In genomic region chr17:12250581-12250980, GRCm38 (mm10) we compare ENCODE assay signal across 24 mouse cellular contexts.
DNase-seq lines count a peak whose midpoint lies in the region; ATAC-seq and TF ChIP-seq lines count a peak whose summit lies in the region.
"Had no signal": no experiment of that assay in that cellular context is flagged by ENCODE, and none has a peak within 500 bp of the region (broad histone marks: within the 10 kb centered on the region; RNA-seq: fewer than 3 reads in every experiment).

No protein-coding gene starts in this region.

- no peaks in the 10 kb centered on the region for H3K79me2 ChIP-seq in MEL (ENCODE audit: control insufficient read depth, insufficient read depth, low read length, poor library complexity)

- H3K9ac ChIP-seq in heart, embryonic 11.5 days (ENCODE audit: low read depth, low read length) = no peak overlapping the region
- H3K9ac ChIP-seq in midbrain, embryonic 11.5 days (ENCODE audit: low read length) = no peak overlapping the region
- H3K9ac ChIP-seq in midbrain, embryonic 13.5 days (replicated peaks) = no peak overlapping the region
- peak overlapping the region; percentile 6; the same call in 1 of the 2 replicates for H3K9ac ChIP-seq in MEL (ENCODE audit: control insufficient read depth, low read depth, low read length, poor library complexity, severe bottlenecking)

- no peak overlapping the region for H3K27ac ChIP-seq in heart, embryonic 11.5 days (ENCODE audit: low read depth, low read length)
- H3K27ac ChIP-seq in midbrain, embryonic 11.5 days (ENCODE audit: low read depth, low read length) = no peak overlapping the region
- H3K27ac ChIP-seq in midbrain, embryonic 13.5 days = no peak overlapping the region
- H3K27ac ChIP-seq in MEL (ENCODE audit: control insufficient read depth, low read depth, low read length) = peak overlapping the region; percentile 53

- H3K27me3 ChIP-seq in heart, embryonic 11.5 days (ENCODE audit: control insufficient read depth, insufficient read depth, low read length) = no peaks in the 10 kb centered on the region
- H3K27me3 ChIP-seq in midbrain, embryonic 11.5 days (ENCODE audit: control insufficient read depth, insufficient read depth, low read length) = no peaks in the 10 kb centered on the region
- H3K27me3 ChIP-seq in midbrain, embryonic 13.5 days = no peaks in the 10 kb centered on the region
- H3K27me3 ChIP-seq in MEL (ENCODE audit: control insufficient read depth in 1 of 2, insufficient read depth in 2 of 2, low read length in 2 of 2) = no peaks in the 10 kb centered on the region
- H3K27me3 ChIP-seq: CH12.LX, Patski had no signal

- no peak for TF ChIP-seq RAD21 in MEL (IDR thresholded peaks at IDR 0.05; ENCODE audit: low read depth, low read length)

- H3K4me2 ChIP-seq in heart, embryonic 11.5 days = no peak overlapping the region
- H3K4me2 ChIP-seq in midbrain, embryonic 11.5 days = no peak overlapping the region
- no peak overlapping the region for H3K4me2 ChIP-seq in midbrain, embryonic 13.5 days (replicated peaks)

- H3K36me3 ChIP-seq in heart, embryonic 11.5 days (ENCODE audit: control insufficient read depth, insufficient read depth, low read length) = peaks cover 53% of the 10 kb centered on the region
- H3K36me3 ChIP-seq in midbrain, embryonic 11.5 days (ENCODE audit: control insufficient read depth, insufficient read depth, low read length) = peaks cover 36% of the 10 kb centered on the region
- peaks cover 87% of the 10 kb centered on the region for H3K36me3 ChIP-seq in midbrain, embryonic 13.5 days
- H3K36me3 ChIP-seq in MEL (ENCODE audit: control insufficient read depth in 1 of 2, insufficient read depth in 2 of 2, low read length in 2 of 2) = no peaks in the 10 kb centered on the region

- no peak for TF ChIP-seq POLR2A in MEL (IDR thresholded peaks at IDR 0.05; ENCODE audit: control insufficient read depth in 1 of 2, insufficient read depth in 1 of 2, low read depth in 1 of 2, low read length in 2 of 2, poor library complexity in 1 of 2)

- no peaks in the 10 kb centered on the region; the same call in 1 of the 2 replicates for H3K9me3 ChIP-seq in heart, embryonic 11.5 days (replicated peaks; ENCODE audit: control insufficient read depth, low read length)
- peaks cover 3% of the 10 kb centered on the region; the same call in 1 of the 2 replicates for H3K9me3 ChIP-seq in midbrain, embryonic 11.5 days (ENCODE audit: control insufficient read depth, low read length)
- H3K9me3 ChIP-seq in midbrain, embryonic 13.5 days = peaks cover 3% of the 10 kb centered on the region; the same call in 1 of the 2 replicates
- H3K9me3 ChIP-seq in MEL (replicated peaks; ENCODE audit: insufficient read depth, low read length) = no peaks in the 10 kb centered on the region

- no peak overlapping the region for H3K4me3 ChIP-seq in heart, embryonic 11.5 days (ENCODE audit: low read depth, low read length)
- H3K4me3 ChIP-seq in midbrain, embryonic 11.5 days (ENCODE audit: low read depth, low read length) = no peak overlapping the region
- no peak overlapping the region for H3K4me3 ChIP-seq in midbrain, embryonic 13.5 days (replicated peaks)
- peak overlapping the region; percentile 15 to 32; a peak in 3 of 4 replicates for H3K4me3 ChIP-seq in MEL (ENCODE audit: control insufficient read depth in 1 of 2, insufficient read depth in 1 of 2, low read depth in 2 of 2, low read length in 2 of 2)

- no peak for TF ChIP-seq EP300 in MEL (IDR thresholded peaks at IDR 0.05; ENCODE audit: low read depth in 1 of 2, low read length in 2 of 2)

- H3K4me1 ChIP-seq in heart, embryonic 11.5 days (ENCODE audit: control insufficient read depth, insufficient read depth, low read length) = no peaks in the 10 kb centered on the region
- H3K4me1 ChIP-seq in midbrain, embryonic 11.5 days (ENCODE audit: control insufficient read depth, insufficient read depth, low read length) = no peaks in the 10 kb centered on the region
- no peaks in the 10 kb centered on the region for H3K4me1 ChIP-seq in midbrain, embryonic 13.5 days (replicated peaks)
- H3K4me1 ChIP-seq in MEL (ENCODE audit: control insufficient read depth in 1 of 2, insufficient read depth in 2 of 2, low read length in 2 of 2) = peaks cover 0 to 5% of the 10 kb centered on the region in 2 experiments; a peak in 2 of 4 replicates

- TF ChIP-seq CTCF in MEL (IDR thresholded peaks at IDR 0.05 in 2 of 3, conservative IDR thresholded peaks at IDR 0.05 in 1 of 3; ENCODE audit: control insufficient read depth in 1 of 3, insufficient read depth in 1 of 3, low read depth in 2 of 3, low read length in 3 of 3, poor library complexity in 1 of 3, severe bottlenecking in 1 of 3) = no peak

- WGBS in heart, embryonic 11.5 days (ENCODE audit: insufficient replicate concordance) = 92% methylated on average over 9 of the region's 9 CpGs
- WGBS in midbrain, embryonic 11.5 days = 97% methylated on average over 9 of the region's 9 CpGs
- 99% methylated on average over 9 of the region's 9 CpGs for WGBS in midbrain, embryonic 13.5 days

- DNase-seq in heart, adult 11 months = peak; percentile 74
- peak; percentile 39 for DNase-seq in midbrain, embryonic 11.5 days (ENCODE audit: low spot score, missing footprints)
- peak; percentile 50 for DNase-seq in MEL (ENCODE audit: low read depth, low spot score)
- DNase-seq in MEL-GATA-1-ER (ENCODE audit: extremely low read depth, low read depth) = peak; percentile 6
- DNase-seq in T-cell, adult 2 months (ENCODE audit: low spot score) = no peak
- no peak for DNase-seq in adipocyte (ENCODE audit: low spot score)
- DNase-seq: adrenal gland, adult 2 months; adrenal gland, adult 8-10 months; adrenal gland, postnatal 10 days; adrenal gland, postnatal 25 days; adrenal gland, postnatal 36 days; B cell, adult 2 months; cerebellum, adult 11 months; cerebellum, adult 11-12 months; cerebellum, adult 18-20 months; cerebellum, adult 2 months; cerebellum, adult 8-10 months; cerebellum, adult 9-10 months had no signal

- ATAC-seq in heart, embryonic 11.5 days (replicated peaks; ENCODE audit: insufficient number of reproducible peaks, low FRiP score, low TSS enrichment) = no peak
- no peak for ATAC-seq in midbrain, embryonic 11.5 days (ENCODE audit: low FRiP score)
- no peak for ATAC-seq in midbrain, embryonic 13.5 days
- ATAC-seq: activated CD4-positive, CD25-positive, alpha-beta regulatory T cell, adult 4 months; CD4-positive, CD25-positive, alpha-beta regulatory T cell, adult 4 months; Patski had no signal

TF ChIP-seq in MEL, 35 proteins besides CTCF, POLR2A, EP300 and RAD21:
- TF ChIP-seq MXI1 (IDR thresholded peaks at IDR 0.05; ENCODE audit: low read depth, low read length) = no peak
- TF ChIP-seq ZNF384 (IDR thresholded peaks at IDR 0.05; ENCODE audit: low read depth, low read length) = no peak
- no peak for TF ChIP-seq NRF1 (IDR thresholded peaks at IDR 0.05; ENCODE audit: insufficient read depth, low read depth, low read length, poor library complexity, severe bottlenecking)
- TF ChIP-seq ZMIZ1 (IDR thresholded peaks at IDR 0.05; ENCODE audit: low read depth, low read length) = no peak
- TF ChIP-seq POLR2AphosphoS5 (IDR thresholded peaks at IDR 0.05; ENCODE audit: borderline replicate concordance, low read depth, low read length) = no peak
- no peak for TF ChIP-seq MYC (IDR thresholded peaks at IDR 0.05; ENCODE audit: low read depth, low read length)
- no peak for TF ChIP-seq CHD2 (IDR thresholded peaks at IDR 0.05; ENCODE audit: low read length)
- no peak for TF ChIP-seq KAT2A (conservative IDR thresholded peaks at IDR 0.05; ENCODE audit: low read depth, low read length)
- no peak for TF ChIP-seq MAFK (IDR thresholded peaks at IDR 0.05; ENCODE audit: borderline replicate concordance, low read depth, low read length)
- TF ChIP-seq NELFE (IDR thresholded peaks at IDR 0.05; ENCODE audit: low read depth, low read length) = no peak
- no peak for TF ChIP-seq JUND (IDR thresholded peaks at IDR 0.05; ENCODE audit: low read depth, low read length)
- no peak for TF ChIP-seq ZKSCAN1 (IDR thresholded peaks at IDR 0.05; ENCODE audit: low read depth, low read length)
- TF ChIP-seq ETS1 (IDR thresholded peaks at IDR 0.05; ENCODE audit: low read depth, low read length) = no peak
- no peak for TF ChIP-seq TAL1 (IDR thresholded peaks at IDR 0.05; ENCODE audit: low read length)
- no peak for TF ChIP-seq GATA1 (IDR thresholded peaks at IDR 0.05; ENCODE audit: low read depth, low read length)
- TF ChIP-seq TBP (IDR thresholded peaks at IDR 0.05; ENCODE audit: low read depth, low read length) = no peak
- no peak for TF ChIP-seq POLR2AphosphoS2 (IDR thresholded peaks at IDR 0.05; ENCODE audit: low read length)
- TF ChIP-seq BHLHE40 (IDR thresholded peaks at IDR 0.05; ENCODE audit: borderline replicate concordance, low read depth, low read length) = no peak

Comparison
In these comparisons a context has a peak if more than half of its experiments do, and no peak if none do; other contexts are left out.
1. DNase-seq: peak in heart, adult 11 months (single experiment), midbrain, embryonic 11.5 days (single experiment), MEL (single experiment) and MEL-GATA-1-ER (single experiment); none in T-cell, adult 2 months (single experiment) and adipocyte (single experiment).
2. H3K4me3 ChIP-seq: peak in MEL (2 of 2); none in heart, embryonic 11.5 days (single experiment), midbrain, embryonic 11.5 days (single experiment) and midbrain, embryonic 13.5 days (single experiment).